Mouse (Mus musculus): ENCODE data around the gene Tbcel.

The Tbcel gene

DNA sequence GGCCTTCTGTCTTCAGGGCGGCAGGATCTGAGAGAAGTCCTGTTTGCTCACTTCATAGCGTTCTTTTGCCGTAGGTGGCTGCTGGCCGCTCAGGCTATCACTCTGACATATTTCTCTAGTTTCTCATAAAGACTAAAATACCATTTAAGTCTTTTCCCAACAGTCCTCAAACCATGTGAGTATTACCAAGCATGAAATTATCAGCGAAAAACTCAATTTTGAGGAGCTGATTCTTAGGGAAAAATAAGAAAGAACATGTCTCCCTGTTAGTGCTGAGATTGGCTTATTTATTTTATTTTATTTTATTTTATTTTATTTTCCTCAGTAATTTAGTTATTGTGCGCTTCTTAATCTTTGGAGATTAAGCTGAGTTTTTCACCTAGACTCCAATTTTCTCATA lies at the start of gene Tbcel:
Tbcel (minus strand) TSS at position 101 of the 400 bp plus-strand sequence.
- no peak for DNase-seq (ENCODE audit: low spot score in 2 of 2)

DNA sequence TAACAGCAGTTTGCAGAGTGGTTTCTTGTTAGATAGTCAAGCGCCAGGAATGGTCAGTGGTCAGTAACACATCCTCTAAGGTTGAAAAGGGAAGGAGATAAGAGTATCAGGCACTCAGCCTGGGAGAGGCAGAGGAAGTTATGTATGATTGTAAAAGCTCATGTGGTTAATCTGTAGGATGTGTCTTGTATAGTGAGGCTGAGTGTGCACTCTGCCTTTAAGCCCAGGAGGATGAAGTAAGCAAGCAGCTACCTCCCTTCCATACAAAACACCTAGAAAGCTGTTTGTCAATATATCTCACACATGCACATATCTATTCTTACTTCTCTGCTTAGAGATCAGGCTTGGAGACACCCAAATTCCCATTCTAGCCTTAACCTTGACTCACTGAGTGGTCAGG lies 47.6 kb upstream of the Tbcel start:
- DNase-seq (ENCODE audit: low spot score in 2 of 2) = no peak

DNA sequence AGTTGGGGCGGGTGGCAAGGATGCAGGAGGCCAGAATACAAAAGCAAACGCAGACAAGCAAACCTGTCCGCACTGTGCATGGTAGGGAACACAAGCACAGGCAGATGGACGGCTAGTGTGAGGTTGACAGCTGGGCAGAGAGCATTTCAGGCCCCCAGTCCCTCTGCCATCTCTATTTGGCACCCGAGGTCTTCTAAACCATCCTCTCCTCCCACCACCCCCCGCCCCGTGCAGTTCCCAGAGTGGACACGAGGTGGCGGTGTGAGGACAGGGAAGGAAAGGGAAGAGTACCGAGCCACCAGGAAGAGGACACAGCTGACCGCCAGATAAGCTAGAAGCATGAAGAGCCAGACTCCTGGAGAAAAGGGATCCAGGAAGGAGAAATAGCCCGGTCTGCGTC lies 42.5 kb upstream of the Tbcel start:
- peak in 1 of 2 experiments; percentile 80 for DNase-seq (ENCODE audit: low spot score in 2 of 2)

DNA sequence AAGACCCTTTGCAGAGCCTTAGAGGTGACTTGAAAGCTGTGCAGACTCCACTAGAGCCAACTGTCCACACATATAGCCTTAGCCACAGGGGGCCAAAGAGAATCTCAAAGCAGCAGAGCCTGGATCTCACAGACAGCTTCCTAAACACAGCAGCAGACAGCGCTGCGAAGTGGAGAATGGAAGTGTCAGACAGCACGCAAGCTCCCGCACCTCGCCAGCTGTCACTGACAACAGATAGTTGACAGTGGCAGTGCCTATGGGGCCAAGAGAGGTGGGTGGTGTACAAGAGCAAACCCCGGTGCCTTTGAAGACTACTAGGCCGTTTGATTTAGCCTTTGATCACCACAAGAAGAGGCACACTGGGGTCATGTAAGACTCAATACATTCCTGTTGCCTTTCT lies 41.4 kb upstream of the Tbcel start:
- no peak for DNase-seq (ENCODE audit: low spot score in 2 of 2)

DNA sequence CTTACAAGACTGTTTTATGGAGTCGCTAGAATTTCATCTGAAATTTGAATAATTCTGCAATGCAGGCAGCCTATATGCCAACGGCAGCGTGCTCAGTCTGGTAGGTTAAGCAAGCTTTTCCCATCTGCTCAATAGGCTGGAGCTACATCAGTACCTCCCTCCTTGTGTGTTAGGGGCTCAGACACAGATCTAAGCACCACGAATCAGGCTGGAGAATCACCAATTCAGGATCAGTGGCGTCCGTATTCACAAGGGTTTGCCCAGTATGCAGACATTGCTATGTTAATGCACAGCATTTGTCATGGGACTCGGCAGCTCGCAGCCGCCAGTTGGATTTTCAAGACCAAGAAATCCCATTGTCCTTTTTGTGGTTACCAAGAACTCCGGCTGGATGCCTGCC lies 36.9 kb upstream of the Tbcel start:
- no peak for DNase-seq (ENCODE audit: low spot score in 2 of 2)

DNA sequence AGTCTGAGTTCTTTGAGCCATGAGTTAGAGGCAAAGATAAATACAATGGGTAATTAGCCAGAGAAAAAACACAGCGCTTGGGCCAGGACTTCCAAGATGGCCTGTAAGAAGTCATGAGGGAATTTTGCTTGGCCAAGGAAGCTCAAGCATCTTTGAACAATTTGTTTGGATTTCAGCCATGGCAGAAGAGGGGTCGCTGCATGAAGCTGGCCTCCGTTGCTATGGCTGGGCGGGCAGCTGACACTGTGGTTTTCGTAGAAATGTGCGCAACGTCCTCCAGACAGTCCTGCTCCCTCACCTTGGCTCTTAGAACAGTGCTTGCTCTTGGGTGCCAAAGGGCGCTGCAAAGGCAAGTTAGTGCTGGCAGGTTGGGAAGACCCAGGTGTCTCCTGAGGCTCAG lies 25.9 kb upstream of the Tbcel start:
- no peak for DNase-seq (ENCODE audit: low spot score in 2 of 2)

DNA sequence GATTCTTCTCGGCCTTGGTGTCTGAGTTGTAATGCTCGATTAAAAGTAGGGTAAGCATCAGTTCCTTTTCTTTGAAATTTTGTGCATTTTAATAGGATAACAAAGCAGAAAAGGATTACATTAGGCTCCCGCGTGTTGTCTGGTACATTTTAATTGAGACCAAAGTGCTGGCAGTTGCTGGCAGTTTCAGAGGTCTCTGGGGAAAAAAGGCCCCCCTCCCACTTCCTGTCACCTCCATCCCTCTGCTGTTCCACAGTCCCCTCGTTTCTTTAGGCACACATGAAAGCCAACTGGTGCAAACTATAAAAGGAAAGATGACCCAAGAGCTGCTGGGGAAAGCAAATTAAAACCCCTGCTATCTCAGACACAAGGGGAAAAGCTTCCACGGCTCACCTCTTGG lies 25.4 kb upstream of the Tbcel start:
- DNase-seq (ENCODE audit: low spot score in 2 of 2) = no peak

DNA sequence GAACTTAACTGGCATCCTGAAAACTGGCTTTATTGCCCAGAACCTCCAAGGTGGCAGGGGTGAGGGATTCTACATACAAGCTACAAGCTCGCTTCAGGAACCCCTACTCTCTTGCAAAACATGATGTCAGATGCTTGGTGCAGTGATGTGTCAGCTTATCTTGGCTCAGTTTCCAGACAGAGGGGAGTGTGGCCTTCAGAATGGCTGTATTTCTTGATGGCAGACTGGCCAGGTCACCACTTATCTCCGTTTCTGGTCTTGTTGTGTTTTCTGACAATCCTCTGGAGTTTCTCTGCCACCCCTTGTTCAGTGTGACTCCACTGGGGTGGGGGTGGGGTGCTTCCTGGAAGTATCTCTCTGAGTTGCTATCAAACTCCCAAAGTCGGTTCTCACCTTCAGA lies 24.3 kb upstream of the Tbcel start:
- DNase-seq (ENCODE audit: low spot score in 2 of 2) = no peak

DNA sequence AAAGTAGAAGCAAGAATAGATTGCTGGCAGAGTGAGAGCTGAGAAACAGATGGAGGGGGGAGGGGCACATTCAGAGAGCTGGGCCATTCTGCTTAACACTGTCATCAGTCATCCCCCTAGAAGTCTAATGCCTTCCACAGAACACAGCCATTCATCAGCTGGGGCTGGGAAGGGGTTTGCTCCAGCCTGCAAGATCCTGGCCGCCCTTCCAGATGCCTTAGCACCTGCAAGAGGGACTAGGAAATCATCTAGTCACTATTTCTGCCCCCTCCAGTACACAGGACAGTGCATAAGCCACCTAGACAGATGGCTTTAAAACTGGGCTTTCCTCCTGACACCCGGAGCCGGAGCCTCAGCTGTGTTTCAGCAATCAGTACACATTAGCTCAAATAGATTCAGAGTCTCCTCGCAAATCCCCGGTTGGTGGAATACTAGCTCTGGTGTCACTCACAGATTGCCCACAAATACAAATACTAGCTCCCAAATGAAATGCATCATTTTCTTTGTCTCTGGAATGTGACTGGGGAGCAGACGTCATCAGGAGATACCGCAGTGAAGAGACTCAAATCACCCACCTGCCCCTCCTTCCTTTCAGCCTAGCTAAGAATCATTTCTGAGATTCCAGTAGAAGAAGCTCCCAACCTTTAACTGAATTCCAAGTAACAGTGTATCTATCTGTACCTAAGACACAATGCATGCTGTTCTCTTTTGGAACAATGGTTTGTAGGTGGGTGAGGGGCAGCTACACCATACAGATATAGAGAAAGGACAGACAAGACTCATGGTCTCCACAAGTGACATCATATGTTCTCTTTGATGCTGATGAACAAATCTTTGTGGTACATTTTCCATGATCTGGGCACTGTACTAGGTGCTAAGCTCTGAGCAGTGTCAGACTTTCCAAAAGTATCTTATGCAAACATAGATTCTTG lies 22.9 kb upstream of the Tbcel start:
- peak in 1 of 2 experiments; percentile 54 for DNase-seq (ENCODE audit: low spot score in 2 of 2)

DNA sequence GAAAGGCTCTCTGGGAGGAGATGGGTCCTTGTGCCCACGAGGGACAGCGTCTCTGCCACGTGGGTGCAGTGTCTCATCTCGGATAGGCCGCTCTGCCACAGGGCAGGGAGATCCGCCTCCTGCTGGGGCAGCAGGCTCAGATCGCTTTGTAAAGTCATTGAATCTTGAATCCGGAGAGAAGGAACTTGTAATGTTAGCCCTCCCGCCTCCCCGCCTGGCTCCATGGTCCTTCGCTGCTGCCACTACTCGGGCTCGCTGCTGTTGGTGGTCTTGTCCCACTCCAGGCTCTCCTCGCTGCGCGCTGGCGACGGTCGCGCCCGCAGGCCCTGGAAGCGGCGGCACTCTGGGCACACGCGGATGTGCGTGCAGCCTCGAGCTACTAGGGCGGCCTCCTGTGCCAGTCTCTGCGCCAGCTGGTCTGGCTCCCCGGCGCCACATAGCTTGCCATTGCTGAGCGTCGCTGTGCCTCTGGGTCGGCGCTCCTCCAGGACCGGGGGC lies 13.0 kb upstream of the Tbcel start:
- peak in 1 of 2 experiments; percentile 49 for DNase-seq (ENCODE audit: low spot score in 2 of 2)

DNA sequence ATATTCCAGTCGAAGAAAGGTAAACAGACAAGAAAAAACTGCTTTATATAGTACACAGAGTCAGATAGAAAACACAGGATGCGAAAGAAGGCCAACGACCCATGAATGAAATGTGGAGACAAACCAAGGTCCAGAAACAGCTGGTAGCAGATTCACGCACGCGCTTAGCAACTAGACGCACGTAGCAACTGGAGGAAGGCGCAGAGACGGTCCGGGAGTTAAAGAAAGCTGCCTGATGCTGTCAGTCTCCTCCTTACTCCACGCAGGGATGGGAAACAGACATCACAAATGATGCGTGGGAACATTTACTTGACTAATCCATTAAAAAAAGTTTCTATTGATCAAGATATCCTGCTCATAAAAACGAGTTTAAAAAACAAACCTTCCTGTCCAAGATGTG lies 10.6 kb upstream of the Tbcel start:
- DNase-seq (ENCODE audit: low spot score in 2 of 2) = peak in 1 of 2 experiments; percentile 21

DNA sequence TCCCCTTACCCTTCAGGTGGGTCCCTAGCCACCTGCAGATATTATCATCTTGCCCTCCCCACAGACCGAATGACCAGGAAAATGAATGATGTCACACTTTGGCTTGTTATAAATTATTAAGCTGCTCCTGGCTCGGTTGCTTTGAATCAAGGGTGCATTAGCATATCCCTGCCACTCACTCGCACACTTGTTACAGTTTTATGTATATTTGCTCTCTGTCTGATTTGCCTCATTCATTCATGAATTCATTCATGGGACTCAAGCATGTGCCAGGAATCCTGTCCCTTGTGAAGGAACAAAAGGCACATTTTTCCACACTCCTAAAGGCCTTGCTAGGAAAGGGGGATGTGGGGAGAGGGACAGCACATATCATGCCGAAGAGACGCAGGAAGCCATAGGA lies 5.5 kb upstream of the Tbcel start:
- no peak for DNase-seq (ENCODE audit: low spot score in 2 of 2)

DNA sequence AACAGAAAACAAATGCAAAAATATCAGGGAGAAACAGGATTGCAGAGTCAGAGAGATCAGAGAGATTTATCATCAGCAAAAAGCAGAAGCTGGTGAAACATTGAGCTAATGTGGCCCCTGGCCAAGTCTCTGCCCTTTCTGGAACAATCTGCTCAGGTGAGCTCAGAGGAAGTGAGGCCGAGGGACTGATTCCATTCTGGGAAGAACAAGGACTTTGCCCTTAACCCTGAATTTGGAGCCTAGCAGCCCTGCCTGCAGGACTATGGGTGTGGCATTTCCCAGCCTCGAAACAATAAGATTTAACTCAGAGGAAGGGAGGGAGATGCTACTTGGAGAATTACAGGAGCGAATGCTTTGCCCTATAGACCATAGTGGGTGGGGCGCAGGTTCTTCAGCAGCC lies 4.7 kb upstream of the Tbcel start:
- no peak for DNase-seq (ENCODE audit: low spot score in 2 of 2)

DNA sequence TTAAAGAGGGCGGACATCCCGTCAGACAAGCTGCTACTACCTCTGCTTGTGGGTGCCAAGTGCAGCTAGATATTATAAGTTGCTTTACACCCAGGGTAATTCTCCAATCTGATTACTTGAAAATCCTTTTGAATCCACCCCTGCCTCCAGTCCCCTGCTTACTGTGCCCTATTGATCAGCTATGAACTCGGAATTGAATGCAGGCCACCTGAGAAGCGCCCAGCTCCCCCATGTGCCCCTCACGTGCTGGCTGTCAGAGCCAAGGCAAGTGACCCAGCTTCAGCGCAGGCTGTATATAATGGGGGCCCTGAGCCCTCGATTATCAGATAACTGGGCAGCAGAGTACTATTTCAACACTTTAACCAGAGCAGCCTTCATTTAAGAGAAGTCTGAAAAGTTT lies 626 bp upstream of the Tbcel start:
- DNase-seq (ENCODE audit: low spot score in 2 of 2) = no peak

DNA sequence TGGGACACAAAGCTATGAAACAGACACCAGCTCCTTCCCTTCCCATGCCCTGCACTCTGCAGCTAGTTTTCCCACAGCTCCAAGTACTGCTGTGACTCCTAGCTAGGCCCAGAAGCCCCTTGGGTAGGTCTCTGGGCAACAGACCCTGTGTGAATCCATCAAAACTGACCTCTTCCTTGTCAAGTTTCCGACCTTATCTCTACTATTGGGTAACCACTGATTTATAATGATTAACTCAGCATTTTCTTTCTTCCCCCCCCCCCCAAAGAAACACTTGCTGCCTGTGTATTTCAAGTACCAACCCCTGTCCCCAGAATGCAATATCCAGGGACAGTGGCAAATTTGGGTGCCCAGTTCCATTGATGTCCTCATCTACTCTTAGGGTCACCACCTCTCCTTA lies 587 bp downstream of the Tbcel start:
- DNase-seq (ENCODE audit: low spot score in 2 of 2) = no peak

DNA sequence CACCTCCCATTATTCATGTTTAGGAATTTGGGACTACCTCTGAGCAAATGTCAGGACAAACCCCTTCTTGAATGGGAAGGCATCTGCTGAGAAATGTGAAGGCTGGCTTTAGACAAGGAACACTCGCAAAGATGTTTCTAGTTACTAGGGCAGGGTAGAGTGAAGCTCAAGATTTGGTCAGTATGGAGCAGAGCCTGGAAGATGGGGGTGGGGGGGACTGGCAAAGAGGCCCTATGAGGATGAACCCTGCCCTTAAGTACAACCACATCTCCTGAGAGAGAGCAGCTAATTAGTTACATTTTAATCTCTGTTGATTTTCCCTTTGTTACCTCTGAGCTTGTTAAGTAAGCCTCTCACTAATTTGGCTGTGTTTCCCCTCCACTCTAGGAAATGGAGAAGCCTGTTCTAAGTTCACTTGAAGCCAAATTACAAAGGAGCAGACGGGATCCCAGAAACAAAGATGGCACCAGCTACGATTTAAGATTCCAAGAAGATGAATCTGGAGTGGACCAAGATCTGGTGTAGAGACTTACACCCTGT lies 2.6 kb downstream of the Tbcel start:
- no peak for DNase-seq (ENCODE audit: low spot score in 2 of 2)

DNA sequence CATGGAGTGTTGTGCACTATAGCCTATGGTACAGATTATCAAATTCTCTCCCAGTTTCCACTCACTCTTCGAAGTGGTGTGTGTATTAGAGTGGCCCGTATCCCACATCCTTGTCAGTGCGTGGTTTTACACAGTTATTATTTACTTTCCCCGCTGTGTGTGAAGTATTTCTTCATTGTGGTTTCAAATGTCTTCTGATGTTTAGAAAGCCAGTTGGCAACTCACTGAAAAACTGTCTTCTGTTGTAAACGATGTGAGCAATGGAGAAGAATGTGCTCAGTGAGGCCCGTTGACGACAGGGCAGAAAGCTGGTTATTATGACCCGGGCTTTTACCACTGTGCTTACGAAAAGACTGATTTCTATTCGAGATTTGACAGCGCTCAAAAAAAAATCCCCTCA lies 3.0 kb downstream of the Tbcel start:
- no peak for DNase-seq (ENCODE audit: low spot score in 2 of 2)

DNA sequence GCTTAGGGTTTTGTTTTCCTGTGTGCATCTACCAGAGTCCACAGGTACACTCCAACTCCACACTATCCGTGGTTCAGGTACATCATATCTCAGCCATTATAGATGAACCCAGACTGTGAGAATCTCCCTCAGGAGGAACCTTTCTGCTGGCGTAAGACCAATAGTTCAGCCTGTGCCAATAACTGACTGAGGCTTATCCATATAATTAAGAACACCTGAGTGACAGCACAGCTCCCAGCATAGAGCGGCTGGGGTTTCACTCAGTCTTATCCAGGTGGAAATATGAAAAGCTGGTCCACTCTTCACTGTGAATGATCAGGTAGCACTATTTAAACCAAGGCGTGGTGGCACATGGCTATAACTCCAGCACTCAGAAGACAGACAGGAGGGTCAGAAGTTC lies 3.9 kb downstream of the Tbcel start:
- no peak for DNase-seq (ENCODE audit: low spot score in 2 of 2)

DNA sequence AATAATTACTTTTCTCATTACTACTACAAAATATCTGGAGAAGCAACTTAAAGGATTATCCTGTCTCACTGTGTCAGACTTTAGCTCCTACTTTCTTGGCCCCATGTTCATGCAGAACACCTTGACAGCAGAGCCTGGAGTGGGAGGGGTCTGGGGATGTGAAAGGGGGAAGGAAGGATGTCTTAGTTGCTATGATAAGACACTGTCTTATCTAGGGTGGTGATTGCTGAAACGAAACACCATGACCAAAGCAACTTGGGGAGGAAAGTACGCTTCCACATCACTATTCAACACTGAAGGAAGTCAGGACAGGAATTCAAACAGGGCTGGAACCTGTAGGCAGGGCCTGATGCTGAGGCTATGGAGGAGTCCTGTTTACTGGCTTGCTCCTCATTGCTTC lies 11.3 kb downstream of the Tbcel start:
- no peak for DNase-seq (ENCODE audit: low spot score in 2 of 2)

DNA sequence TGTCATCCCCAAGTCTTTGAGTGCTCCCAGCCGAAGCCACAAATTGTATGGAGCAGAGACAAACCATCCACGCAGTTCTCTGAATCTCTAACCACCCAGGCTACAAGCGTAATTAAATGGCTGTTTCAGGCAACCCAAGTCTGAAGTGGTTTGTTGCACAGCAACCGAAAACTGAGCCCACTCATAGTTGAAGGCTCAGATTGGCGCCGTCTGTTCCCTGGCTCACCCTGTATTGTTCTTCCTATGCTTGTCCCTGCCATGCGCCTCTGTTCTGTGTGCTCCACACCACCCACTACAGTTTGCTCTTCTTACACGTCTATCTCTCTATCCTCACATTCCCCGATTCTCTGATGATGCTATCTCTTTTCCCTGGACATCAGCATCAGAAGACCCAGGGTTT lies 15.8 kb downstream of the Tbcel start:
- peak; percentile 40 to 72 for DNase-seq (ENCODE audit: low spot score in 2 of 2)

DNA sequence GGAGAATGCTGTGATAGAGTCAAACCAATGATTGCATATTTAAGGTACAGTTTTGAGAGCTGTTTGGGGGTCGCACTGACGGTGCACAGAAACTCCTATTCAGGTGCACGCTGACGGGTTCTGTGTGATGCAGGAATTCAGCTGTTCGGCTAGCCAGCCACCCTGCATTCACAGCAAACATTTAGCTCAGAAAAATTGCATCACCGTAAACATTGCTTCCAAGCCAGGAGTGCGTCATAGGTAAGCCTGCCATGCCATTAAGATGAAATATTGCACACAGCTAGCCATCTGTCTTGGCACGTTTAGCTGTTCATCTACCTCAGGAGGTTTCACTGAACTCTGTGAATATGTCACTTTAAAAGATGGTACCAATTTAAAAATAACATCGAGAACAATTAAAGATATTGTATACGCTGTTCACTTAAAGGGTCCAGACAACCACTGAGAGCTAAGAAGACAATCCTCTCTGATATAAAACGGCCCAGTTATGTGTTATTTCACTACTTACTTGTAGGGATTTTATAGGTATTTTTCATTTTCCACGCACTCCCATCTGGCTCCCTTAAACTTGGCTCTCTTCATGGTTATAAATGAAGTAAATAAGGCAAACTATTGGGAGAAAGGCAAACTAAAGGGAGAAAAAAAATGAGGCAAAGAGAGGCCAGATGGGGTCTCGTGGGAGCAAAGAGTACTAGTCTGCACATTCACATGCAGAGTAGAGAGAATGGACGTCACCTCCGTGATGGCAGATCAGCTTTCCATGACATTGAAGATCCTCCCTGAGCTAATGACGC lies 16.8 kb downstream of the Tbcel start:
- no peak for DNase-seq (ENCODE audit: low spot score in 2 of 2)

DNA sequence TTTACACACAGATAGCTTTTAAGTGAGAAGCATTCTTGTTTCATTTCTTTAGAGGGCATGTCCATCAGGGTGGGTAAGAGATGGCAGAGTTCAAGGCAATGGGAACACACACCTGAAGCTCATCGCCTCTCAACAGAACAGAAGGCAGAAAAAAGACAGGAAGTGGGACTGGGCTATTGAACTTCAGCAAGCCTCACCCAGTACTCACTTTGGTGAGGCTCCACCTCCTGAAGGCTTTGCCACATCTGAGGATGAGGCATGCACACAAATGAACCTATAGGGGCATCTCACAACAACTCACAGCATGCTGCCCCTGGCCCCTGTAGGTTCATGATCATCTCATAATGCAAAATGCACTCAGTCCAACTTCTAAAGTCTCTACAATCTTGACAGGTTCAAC lies 19.5 kb downstream of the Tbcel start:
- no peak for DNase-seq (ENCODE audit: low spot score in 2 of 2)

DNA sequence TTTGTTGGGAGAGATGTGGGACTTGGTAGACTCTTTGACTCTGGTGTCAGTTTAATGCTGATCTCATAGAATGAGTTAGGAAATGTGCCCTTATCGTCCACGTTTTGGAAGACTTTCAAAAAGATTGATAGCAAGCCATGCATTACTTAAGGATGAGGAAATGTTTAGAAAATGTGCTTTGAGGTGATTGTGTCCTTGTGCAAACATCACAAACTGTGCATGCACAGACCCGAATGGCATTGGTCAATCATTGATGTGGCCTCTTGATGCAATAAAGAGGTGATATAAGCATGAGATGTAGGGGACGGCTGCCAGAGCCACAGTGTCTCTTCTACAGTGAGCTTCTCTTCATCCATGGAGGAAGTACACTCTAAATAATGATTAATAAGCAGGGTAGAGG lies 20.7 kb downstream of the Tbcel start:
- DNase-seq (ENCODE audit: low spot score in 2 of 2) = no peak

All from left cerebral cortex, adult 9 months (tissue).